Mouse (Mus musculus) E14TG2a.4 (cell line): ENCODE results near the gene Lnx2.
A peak's percentile ranks its signal among the peaks of the same experiment; 100 is the strongest.

Experiments used
- H3K27me3 ChIP-seq: 2 replicates; pipeline ENCODE4 v1.6.1; 2014; ENCODE audit warnings: low read length, control low read depth; ENCODE audit not compliant: insufficient read depth
- H3K36me3 ChIP-seq: 2 replicates; pipeline ENCODE4 v1.6.1; 2014; ENCODE audit warnings: low read length, control low read depth; ENCODE audit not compliant: insufficient read depth
- H3K4me1 ChIP-seq: replicated peaks from 2 replicates; pipeline ENCODE4 v1.6.1; 2014; ENCODE audit warnings: low read depth, low read length, control low read depth
- H3K4me3 ChIP-seq: replicated peaks from 2 replicates; pipeline ENCODE4 v1.5.1; 2014; ENCODE audit warnings: mild to moderate bottlenecking, low read length
- H3K9me3 ChIP-seq: 2 replicates; pipeline ENCODE4 v1.6.1; 2014; ENCODE audit warnings: low read length, control low read depth
- CTCF ChIP-seq: conservative IDR thresholded peaks from 2 replicates; pipeline ENCODE4 v1.5.1; 2014; ENCODE audit warnings: low read length
- NANOG ChIP-seq: IDR thresholded peaks from 2 replicates; pipeline ENCODE4 v1.6.1; 2014; ENCODE audit warnings: borderline replicate concordance, low read length, mixed read lengths
- POU5F1 ChIP-seq: IDR thresholded peaks from 2 replicates; pipeline ENCODE4 v1.6.1; 2014; ENCODE audit warnings: low read length, borderline replicate concordance

The Lnx2 gene

GRCm38 (mm10) chr5:147003303-147003702 is 73.1 kb downstream of the Lnx2 start:
- peaks cover 7% of the 10 kb centered on the region; the same call in 1 of the 2 replicates for H3K9me3 ChIP-seq
- no peaks in the 10 kb centered on the region for H3K27me3 ChIP-seq
- H3K36me3 ChIP-seq, result no peaks in the 10 kb centered on the region
- peaks cover 8% of the 10 kb centered on the region for H3K4me1 ChIP-seq
- no peak for TF ChIP-seq NANOG
- peak; percentile 27 for TF ChIP-seq CTCF
- H3K4me3 ChIP-seq, result no peak overlapping the region

DNA sequence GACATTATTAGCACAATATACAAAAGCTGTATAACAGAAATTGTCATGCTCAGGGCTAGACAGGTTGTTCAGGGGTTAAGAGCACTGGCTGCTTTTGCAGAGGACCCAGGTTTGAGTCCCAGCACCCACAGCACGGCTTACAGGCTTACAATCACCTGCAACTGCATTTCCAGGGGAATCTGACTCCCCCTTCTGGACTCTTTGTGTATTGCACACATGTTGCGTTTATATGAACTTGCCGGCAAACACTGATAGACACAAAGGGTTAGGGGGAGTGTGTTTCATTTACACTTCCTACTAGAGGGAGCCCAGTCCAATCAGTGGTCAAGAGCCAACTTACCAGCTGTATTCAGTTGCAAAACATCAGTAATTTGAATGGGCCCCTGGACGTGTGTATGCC is 75.1 kb downstream of the Lnx2 start:
- no peaks in the 10 kb centered on the region for H3K36me3 ChIP-seq

GRCm38 (mm10) chr5:146998802-146999201 is 77.6 kb downstream of the Lnx2 start:
- no peak overlapping the region for H3K4me3 ChIP-seq
- H3K27me3 ChIP-seq, result no peaks in the 10 kb centered on the region
- no peaks in the 10 kb centered on the region for H3K36me3 ChIP-seq
- H3K9me3 ChIP-seq, result peaks cover 8% of the 10 kb centered on the region; the same call in 1 of the 2 replicates
- peaks cover 9% of the 10 kb centered on the region for H3K4me1 ChIP-seq
- TF ChIP-seq POU5F1, result no peak
- peak; percentile 86 for TF ChIP-seq CTCF

More for the DNA sequence above, 75.1 kb downstream of the Lnx2 start:
- H3K27me3 ChIP-seq, result no peaks in the 10 kb centered on the region
- peaks cover 10% of the 10 kb centered on the region; the same call in 1 of the 2 replicates for H3K9me3 ChIP-seq
- H3K4me3 ChIP-seq, result no peak overlapping the region
- H3K4me1 ChIP-seq, result peaks cover 8% of the 10 kb centered on the region
- peak; percentile 71 for TF ChIP-seq CTCF
- TF ChIP-seq POU5F1, result no peak
- no peak for TF ChIP-seq NANOG

GRCm38 (mm10) chr5:146996812-146997211 is 79.6 kb downstream of the Lnx2 start:
- H3K36me3 ChIP-seq, result no peaks in the 10 kb centered on the region
- TF ChIP-seq NANOG (no peak), CTCF (peak; percentile 43), POU5F1 (no peak)
- peaks cover 15% of the 10 kb centered on the region for H3K4me1 ChIP-seq
- 0 out of 2 replicates have a peak, but pooled peaks cover 3% of the 10 kb centered on the region for H3K9me3 ChIP-seq
- H3K4me3 ChIP-seq, result no peak overlapping the region
- H3K27me3 ChIP-seq, result peaks cover 4% of the 10 kb centered on the region; the same call in 1 of the 2 replicates

DNA sequence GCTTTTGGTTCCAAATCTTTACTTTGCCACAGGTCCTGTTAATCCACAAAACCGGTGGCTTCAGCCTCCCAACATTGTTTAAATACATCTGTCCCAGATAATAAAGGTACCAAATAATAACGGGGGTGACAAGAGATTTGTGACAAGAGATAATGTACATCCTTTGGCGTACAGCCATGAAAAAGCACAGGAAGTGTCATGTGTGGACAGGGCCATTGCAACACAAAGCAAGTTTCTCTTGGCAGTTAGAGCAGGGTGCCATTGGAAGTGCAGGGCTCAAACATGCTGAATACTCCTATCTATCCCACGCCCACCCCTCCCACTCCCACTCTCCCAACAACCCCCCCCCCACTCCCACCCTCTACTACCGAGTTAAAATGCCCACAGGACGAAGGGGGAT is 81.4 kb downstream of the Lnx2 start:
- peaks cover 4% of the 10 kb centered on the region; the same call in 1 of the 2 replicates for H3K27me3 ChIP-seq
- H3K36me3 ChIP-seq, result no peaks in the 10 kb centered on the region
- no peak for TF ChIP-seq NANOG
- no peak for TF ChIP-seq CTCF
- no peak for TF ChIP-seq POU5F1
- H3K9me3 ChIP-seq, result 0 out of 2 replicates have a peak, but pooled peaks cover 3% of the 10 kb centered on the region
- no peak overlapping the region for H3K4me3 ChIP-seq
- peaks cover 10% of the 10 kb centered on the region for H3K4me1 ChIP-seq

DNA sequence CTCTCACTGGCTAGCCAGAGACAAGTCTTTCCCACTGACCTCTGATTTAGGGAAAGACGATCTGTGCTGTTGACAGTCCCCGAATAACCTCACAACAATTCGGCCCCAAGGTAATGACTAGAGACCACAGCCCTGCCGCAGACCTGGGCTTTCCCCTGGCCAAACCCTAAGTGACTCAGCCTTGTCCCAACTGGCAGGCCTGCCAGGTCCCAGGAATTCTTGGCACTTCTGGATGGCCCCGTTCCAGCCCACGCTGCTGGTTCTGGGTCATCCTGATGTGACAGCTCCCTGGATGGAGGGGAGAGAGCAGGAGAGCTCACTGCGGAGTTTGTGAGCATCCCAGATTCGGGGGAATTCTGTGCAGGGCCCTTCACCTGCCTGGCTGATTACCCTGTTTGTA is 82.9 kb downstream of the Lnx2 start:
- H3K4me1 ChIP-seq, result peaks cover 10% of the 10 kb centered on the region
- H3K4me3 ChIP-seq, result peak overlapping the region; percentile 35; the same call in 1 of the 2 replicates
- 0 out of 2 replicates have a peak, but pooled peaks cover 3% of the 10 kb centered on the region for H3K9me3 ChIP-seq
- H3K36me3 ChIP-seq, result no peaks in the 10 kb centered on the region
- no peak for TF ChIP-seq POU5F1
- no peak for TF ChIP-seq NANOG
- TF ChIP-seq CTCF, result no peak
- H3K27me3 ChIP-seq, result peaks cover 4% of the 10 kb centered on the region

DNA sequence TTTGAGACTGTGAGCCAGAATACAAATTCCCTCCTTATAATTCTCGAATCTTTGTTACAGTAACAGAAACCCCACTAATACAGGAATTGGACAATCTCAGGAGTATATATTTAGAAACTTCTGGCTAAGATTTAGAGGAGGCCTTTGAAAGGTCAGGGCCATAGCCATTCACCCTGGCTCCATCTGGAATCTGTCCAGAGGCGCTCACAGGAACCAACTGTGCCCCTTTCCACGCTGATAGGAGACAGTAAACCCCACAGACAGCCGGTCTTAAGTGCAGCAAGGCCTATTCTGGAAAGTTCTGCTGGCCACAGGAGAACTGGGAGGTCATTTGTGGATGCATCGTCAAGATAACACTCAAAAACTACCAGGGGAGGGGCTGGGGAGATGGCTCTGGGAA is 87.3 kb downstream of the Lnx2 start:
- H3K9me3 ChIP-seq, result no peaks in the 10 kb centered on the region
- no peaks in the 10 kb centered on the region for H3K36me3 ChIP-seq
- TF ChIP-seq NANOG (no peak), CTCF (no peak), POU5F1 (no peak)
- no peak overlapping the region for H3K4me3 ChIP-seq
- H3K27me3 ChIP-seq, result peaks cover 24% of the 10 kb centered on the region
- peaks cover 27% of the 10 kb centered on the region for H3K4me1 ChIP-seq

- H3K36me3 ChIP-seq, result no peaks in the 10 kb centered on the region
- H3K4me1 ChIP-seq, result peaks cover 25% of the 10 kb centered on the region
- no peak overlapping the region for H3K4me3 ChIP-seq
- H3K27me3 ChIP-seq, result peaks cover 28% of the 10 kb centered on the region
- no peak for TF ChIP-seq NANOG
- no peak for TF ChIP-seq POU5F1
- no peak for TF ChIP-seq CTCF
- no peaks in the 10 kb centered on the region for H3K9me3 ChIP-seq
Observed at GRCm38 (mm10) chr5:146987588-146987987, 88.8 kb downstream of the Lnx2 start.
